Mouse (Mus musculus): Measurements from ENCODE around the gene Gas2l1.
A peak's percentile ranks its signal among the peaks of the same experiment; 100 is the strongest.

The Gas2l1 gene

DNA sequence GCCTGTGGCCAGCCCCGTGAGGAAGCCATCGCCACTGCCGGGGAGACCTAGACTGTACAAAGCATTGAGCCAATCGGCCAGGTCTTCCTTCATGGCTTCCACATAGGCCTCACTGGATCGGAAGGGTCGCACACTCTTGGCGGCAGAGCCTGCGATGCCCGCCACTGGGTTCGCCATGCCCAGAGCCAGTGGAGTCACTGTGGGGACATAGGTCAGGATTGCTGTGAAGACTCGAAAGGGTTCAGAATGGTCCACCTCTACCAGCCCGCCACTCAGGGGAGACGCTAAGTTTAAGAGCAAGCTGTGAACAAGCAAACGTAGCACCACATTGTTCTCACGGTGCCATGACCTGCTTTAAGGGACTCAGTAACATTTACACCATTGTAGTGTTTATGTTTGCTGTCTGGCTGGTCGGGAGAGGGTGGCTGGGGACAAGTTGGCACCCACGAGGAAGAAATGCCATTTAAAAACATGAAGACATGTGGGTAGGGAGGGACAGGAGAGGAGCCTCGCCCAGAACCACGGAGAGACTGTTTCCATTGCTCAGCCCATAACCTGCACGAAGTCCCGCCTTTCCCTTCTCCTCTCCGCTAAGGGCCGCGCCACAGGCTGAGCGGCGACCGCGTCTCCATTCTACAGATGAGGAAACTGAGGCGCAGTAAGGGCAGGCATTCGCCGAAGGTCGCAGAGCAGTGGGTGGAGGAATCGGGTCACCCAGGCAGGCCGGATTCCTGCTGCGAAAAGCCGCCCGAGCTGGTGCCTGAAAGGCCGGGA, 658 bp downstream of the Gas2l1 start:
- DNase-seq (ENCODE audit: low spot score): no peak

DNA sequence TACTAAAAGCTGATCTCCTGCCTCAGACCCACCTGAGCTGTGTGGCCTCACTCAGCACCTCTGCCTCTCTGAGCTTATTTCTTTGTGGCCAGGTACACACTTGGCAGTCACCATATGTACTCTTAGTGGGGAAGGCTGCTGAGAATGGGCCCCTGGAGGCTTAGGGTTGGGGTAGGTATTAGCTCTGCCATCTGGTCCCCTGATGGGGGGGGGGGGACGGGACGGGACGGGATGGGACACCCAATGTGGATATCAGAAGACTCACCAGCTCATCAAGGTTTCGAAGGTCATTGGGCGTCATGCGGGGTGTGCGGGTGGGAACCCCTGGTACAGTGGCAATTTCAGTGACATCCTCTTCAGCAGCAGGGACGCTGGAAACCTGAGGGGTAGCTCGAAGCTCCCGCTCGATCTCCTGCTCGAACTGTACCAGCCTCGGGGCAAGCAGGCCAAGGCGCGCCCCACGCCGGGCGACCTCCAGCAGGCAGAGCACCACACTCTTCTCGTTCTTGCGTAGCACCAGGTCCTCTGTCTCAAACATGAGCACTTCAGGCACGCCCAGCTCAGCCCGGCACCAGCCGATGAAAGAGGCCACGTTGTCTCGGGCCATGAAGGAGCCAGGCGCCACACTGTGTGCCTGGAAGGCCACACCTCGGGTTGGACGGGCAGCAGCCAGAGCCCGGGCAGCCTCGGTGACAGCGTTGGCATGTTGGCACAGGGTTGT, 1.4 kb downstream of the Gas2l1 start:
- DNase-seq (ENCODE audit: low spot score): no peak

DNA sequence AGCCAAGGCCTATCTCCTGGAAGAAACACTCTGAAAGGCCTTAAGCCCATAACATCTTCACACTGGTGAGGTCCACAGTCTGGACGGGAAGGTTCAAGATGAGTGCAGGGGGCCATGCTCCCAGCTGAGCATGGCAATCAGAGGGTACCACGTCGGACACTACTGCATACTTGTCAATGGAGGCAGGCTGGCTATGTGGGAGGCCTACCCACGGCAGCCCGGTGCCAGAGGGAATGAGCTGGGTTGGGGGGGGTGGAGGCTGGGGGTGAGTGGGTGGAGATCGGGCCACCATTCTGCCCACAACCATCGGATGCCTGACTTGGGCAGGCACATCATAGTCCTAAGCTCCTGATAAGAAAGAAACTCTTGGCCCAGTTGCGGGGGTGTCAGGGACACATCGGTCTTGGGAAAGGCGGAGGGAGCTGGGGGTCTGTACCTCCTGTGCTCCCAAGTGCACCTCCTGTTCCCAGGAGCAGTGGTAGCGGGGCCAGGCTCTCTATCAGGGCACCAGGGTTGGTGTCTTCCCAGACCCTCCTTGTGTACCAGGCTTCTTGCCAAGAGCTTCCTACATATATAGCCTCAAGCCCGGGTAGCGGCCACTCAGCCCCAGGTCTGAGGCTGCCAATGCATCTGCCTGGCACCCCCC, 2.1 kb downstream of the Gas2l1 start:
- no peak for DNase-seq (ENCODE audit: low spot score)

DNA sequence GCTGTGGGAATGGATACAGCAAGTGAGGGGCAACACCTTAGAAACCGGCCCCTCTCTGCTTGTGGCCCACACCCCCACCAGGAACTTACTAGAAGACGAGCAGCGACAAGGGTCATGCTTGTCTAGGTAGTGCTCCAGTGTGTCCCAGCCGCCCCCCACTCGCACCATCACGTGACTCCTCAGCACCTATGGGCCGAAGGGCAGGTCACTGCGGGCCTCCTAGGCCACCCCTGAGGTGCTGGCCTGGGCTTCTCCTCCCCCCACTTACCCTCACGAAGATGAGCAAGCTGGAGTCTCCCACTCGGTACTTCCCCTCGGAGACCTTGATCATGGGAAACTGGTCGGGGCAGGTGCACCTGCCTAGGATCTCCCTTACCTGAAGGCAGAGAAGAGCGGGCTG, 2.8 kb downstream of the Gas2l1 start:
- no peak for DNase-seq (ENCODE audit: low spot score)

DNA sequence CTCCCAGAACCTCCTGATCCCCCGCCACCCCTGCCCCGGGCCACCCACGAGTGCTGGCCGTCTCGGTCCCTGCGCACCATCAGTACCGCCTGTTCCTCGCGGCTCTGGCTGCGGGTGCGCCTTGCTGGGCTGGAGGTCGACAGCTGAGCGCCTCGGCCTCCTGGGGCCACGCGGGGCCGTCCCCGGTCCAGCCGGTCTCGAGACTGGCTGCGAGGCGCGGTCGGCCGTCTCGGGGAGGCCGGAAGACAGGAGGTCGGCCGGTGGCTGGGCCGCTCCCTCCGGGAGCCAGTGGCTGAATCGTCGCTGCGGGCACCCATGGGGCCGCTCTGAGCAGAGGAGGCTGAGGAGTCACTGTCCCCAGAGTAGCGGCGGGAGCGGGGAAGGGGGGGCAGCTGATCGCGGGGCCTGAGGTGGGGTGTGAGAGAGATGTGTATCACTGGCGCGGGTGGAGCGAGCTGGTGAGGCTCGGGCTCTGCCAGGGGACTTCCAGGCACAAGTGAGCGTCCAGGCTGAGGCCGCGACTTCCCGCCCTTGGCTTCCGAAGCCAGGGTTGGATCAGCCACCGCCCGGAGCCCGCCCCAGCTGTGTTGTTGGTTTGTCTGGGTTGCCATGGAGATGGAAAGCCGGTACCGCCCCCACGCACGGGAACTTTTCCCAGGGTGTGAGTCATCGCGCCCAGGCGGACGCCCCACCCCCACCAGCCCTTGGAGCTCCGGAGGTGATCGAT, 3.6 kb downstream of the Gas2l1 start:
- DNase-seq (ENCODE audit: low spot score): peak; percentile 81

DNA sequence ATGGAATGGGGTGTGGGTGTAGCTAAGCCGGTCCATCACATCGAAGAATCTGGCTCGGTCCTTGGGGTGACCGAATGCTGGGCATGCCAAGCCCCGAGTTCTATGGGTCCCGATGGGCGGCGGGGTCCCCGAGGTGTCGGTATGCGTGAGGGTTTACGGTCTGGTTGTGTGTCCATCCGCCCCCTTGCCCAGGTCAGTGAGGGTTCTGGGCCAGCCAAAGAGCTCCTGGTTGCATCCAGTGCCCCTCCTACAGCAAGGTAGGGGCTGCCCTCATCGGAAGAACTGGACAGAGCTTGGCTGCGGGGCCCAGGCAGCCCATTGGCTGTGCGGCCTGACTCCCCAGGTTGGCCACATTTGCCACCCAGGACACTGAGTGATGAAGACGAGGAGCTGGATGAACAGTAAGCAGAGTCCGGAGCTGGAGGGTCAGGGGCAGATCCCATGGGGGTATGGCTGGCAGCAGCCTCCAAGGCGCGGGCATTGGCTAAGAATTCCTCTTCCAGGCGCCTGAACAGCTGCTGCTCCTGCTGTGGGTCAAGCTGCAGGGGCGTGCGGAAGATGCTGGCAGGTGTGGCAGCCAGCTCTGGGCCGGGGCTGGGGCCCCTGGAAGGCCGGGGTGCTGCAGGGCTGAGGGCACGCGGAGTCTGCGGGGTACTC, 4.2 kb downstream of the Gas2l1 start:
- no peak for DNase-seq (ENCODE audit: low spot score)

DNA sequence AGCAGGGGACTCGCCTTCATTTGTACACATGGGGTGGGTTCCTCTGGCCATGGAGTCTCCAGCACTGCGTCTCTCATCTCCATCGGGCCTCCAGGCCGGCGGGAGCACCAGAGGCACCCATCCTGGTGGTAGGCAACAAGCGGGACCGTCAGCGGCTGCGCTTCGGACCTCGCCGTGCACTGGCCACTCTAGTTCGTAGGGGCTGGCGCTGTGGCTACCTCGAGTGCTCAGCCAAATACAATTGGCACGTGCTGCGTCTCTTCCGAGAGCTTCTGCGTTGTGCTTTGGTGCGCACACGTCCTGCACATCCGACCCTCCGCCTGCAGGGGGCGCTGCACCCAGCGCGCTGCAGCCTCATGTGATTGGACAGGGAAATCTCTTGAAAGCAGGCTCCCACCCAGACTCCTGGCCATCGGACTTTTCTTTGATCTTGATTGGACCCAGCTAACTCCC, 5.4 kb downstream of the Gas2l1 start:
- no peak for DNase-seq (ENCODE audit: low spot score)

DNA sequence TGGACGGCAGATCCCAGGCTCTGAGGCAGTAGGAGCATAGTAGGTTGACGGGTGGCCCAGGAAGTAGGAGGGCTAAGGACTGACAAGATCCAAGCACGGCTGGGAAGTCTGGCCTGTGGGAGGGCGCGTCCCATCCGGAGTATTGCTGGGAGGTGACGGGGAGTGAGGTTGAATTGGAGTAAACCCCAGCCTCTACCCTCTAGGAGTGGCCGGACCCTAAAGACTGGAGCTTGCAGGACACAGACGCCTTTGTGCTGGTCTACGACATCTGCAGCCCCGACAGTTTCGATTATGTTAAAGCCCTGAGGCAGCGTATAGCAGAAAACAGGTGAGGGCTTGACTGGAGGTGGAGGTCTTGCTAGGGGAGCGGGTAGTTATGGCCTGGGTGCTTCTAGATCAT, 5.9 kb downstream of the Gas2l1 start:
- no peak for DNase-seq (ENCODE audit: low spot score)

DNA sequence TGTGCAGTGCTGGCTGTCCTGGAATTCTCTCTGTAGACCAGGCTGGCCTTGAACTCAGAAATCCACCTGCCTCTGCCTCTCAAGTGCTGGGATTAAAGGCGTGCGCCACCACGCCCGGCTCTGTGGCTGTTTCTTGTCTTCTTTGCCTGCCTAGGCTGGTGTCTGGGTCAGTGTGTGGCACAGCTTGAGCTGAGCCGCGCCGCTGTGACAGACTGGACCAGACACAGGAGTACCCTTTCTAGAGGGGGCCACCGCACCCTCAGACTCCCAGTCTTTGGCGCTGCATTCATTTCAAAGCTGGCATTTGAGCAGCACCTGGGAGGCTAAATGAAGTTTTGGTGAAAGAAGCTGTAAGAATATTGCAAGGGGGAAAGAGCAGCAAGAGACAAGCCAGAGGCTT, 6.3 kb downstream of the Gas2l1 start:
- DNase-seq (ENCODE audit: low spot score): no peak

DNA sequence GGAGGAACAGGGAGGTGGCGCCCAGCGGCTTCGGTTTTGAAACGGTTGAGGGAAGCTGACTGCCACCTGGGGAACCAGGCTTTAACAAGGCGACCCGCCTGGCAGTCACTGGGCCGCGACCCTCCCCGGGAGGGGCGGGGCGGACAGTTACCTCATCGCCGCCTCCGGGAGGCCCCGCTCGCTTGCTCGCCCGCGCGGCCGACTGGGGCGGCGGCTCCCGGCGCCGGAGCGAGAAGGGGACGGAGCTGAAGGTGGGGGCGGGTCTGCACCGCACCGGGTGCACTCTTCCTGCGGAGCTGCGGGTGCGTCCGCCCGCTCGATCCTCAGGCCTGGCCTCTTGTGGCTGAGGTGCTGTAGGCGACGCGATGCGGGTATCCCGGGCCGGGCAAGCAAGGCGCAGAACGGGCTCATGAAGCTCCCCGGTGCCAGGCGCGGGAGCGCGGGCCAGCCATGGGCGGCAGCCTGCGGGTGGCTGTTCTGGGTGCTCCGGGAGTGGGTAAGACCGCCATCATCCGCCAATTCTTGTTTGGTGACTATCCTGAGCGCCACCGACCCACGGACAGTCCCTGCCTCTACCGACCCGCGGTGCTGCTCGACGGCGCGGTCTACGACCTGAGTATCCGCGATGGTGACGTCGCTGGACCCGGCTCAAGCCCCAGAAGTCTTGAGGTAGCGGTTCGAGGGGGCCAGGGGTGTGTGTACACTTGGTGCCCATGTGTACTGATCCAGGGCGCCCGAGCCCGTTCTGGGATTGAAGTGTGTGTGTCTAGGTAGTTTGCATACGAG, 7.1 kb downstream of the Gas2l1 start, which contains the start of gene Rasl10a:
Gene Rasl10a (plus strand): TSS at position 273 of the 786 bp plus-strand sequence.
- no peak for DNase-seq (ENCODE audit: low spot score)

DNA sequence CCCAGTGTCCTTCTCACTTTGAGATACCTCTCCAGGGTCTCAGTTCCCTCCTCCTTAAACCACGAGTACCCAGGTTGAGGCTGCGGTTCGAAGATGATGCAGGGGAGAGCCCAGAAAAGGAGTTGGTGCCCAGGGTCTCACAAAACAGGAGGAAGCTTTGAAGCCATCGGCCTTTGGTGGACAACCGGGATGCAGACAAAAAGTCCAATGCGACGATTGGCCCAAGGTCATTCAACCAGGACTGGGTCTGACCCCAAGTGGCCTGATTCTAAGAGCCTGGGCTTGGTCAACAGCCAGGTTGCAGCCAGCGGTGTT, 7.6 kb downstream of the Gas2l1 start:
- no peak for DNase-seq (ENCODE audit: low spot score)

DNA sequence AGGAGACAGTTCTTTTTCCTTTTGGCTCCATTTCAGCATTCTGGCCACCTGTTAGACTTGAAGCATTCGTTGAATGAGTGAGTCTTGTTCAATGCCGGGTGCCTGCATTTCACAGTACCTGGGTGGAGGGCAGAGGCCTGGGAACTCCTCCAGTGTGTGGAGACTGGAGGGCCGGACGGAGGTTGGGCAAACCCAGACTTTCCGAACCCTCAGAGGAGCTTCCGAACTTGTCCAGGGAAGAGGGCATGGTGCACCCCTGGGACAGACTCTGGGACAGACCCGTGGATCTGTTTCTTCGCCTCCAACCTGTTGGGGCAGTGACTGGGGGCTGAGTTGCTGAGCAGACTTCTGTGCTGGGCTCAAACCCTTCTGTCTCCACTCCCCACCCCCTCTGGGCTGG, 8.1 kb downstream of the Gas2l1 start:
- DNase-seq (ENCODE audit: low spot score): no peak

DNA sequence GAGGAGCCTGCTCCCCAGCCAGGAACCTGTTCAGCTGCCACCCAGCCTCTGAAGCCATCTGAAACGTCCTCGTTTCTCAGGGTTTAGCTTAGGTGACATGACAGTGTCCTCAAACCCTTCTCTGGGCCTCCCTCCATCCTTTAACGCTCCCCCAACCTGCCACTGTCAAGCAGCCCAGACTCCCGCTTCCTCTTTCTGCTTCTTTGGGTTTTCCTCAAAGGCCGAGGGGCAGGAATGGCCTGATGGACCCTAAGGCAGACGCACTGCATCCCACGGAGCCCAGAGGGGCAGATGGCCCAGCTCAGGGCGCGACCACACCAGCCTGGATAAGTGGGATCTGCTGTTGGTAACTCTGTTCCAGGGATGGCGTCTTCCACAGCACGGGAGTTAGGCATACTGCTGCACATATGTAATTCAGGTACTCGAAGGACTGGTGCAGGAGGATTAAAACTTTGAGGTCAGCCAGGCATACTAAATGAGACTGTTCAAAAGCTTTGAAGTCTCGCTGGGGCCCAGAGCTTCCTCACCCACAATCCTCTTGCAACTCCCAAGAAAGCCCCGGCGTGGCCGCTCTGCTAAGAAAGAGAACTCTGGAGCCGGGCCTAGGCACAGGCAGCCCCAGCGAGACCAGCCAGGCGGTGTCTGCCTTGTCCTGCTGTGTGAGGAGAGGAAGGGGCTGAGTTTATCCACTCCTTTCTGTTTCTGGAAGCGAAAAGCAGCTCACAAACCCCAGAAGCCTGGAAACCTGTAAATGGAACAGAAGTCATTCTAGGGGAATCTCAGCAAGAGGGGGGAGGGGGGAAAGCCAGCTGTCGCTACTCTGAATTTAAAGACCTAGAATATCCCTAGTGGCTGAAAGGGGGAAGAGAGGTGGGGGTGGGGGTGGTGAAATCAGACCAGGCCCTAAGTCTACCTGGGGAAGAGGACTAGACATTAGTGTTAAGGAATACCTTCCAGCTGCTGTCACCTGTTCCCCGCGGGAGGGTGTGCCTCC, 8.9 kb downstream of the Gas2l1 start:
- no peak for DNase-seq (ENCODE audit: low spot score)

DNA sequence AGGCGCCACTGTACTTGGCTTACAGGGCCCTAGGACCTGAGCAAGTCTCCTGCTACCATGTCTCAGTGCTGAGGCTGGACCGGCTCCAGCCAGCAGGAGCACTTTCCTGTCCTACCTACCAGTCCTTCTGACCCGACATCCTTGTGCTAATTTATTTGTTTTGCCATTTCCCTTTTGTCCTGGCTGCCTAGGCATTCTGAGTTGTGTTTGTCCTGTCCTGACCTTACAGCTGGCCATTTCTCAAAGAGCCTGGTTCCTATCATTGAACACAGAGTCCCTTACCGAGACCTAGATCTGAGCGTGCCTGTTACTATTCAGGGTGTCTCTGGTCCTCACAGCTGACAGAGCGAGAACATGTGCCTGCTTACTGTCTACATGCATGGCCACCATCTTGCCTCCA, 10.3 kb downstream of the Gas2l1 start:
- no peak for DNase-seq (ENCODE audit: low spot score)

DNA sequence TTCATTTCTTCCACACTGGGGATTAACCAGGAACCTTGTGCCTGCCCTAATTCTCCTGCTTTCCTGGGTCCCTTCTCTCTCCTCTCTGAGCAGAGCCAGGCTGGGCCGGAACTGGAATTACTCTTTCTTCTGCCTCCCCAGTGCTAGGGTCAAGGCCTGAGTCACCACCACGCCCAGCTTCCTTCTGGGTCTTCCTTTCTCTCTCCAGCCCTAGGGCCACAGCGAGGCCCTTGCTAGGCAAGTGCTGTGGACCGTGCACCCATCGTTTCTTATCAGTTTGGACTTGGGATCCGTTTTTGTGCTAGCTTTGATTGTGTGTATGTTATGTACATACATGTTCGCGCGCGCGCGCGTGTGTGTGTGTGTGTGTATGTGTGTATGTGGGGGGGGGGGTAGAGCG, 11.0 kb downstream of the Gas2l1 start:
- no peak for DNase-seq (ENCODE audit: low spot score)

DNA sequence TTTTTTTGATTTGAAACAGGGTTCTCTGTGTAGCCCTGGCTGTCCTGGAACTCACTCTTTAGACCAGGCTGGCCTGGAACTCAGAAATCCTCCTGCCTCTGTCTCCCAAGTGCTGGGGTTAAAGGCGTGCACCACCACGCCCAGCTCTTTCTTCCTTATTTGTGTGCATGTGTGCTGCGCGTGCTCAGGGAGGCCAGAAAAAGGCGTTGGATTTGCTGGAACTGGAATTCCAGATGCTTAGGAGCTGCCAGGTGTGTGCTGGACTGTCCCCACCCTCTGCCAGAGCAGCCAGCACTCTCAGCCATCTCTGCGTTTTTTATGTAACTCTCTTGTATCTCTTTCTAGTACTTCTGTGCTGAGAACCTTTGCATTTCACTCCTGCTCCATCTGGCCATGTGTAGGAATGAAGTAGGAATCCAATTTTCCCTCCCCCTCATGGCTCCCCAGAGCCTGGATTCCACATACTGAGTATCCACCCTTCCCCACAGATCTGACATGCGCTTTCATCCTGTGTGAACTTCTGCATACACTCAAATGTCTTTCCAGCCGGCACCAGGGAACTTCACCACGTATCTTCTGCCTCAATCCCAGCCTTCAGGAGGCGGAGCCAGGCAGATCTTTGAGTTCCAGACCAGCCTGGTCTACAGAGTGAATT, 12.8 kb downstream of the Gas2l1 start:
- DNase-seq (ENCODE audit: low spot score): no peak

DNA sequence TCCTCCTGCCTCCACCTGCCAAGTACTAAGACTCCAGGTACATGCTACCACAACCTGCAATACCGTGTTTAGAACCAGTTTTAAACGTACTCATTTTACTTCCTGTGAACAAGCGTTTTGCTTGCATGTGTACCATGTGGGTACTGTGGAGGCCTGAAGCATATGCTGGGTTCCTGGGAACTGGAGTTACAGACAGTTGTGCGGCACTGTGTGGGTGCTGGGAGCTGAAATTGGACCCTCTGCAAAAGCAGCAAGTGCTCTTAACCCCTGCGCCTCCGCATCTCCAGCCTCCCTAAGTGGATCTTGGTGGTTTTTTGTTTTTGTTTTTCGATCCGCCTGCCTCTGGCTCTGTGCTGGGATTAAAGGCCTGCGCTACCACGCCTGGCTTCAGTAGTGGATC, 13.5 kb downstream of the Gas2l1 start:
- no peak for DNase-seq (ENCODE audit: low spot score)

DNA sequence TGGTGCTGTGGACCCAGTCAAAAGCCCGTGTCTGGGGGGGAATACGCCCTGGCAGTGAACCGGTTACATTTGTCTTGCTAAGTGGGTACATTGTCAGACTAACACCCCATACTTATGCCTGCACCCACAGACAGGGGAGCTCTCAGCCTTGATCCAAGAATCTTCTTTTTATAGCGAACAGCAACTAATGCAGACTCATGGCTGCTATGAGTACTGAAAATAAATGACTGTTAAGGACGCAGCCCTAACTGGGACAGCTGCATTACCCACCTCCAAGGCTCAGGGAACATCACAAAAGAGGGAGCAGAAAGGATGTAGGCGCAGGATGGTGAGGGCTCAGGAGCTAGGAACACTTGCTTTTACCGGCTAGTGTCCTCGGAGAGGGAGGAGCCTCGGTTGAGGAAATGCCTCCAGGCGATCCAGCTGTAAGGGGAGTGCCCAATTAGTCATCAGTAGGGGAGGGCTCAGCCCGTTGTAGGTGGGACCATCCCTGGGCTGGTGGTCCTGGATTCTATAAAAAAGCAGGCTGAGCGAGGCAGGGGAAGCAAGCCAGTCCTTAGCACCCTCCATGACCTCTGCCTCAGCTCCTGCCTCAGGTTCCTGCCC, 18.7 kb downstream of the Gas2l1 start:
- DNase-seq (ENCODE audit: low spot score): no peak

Data from layer of hippocampus, adult 9-10 months (tissue).